ENCODE assay signal across 27 mouse cellular contexts in the genomic region with DNA sequence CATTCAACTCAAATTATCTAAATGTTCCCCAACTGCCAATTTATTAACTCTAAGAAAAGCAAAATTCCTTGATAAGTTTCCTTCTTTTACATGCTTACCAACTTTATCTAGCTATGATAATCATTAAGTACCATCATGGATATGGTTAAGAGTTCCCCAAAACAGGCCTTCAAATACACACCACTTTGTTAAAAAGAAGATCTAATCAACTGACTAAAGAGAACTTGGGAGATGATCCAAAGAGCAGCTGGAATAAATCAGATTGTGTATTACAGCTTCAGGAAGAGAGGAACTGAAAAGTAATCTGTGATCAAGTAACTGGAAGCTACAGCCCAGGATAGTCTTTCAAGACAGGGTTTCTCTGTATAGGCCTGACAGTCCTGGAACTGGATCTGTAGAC. TPM values are rescaled to one million over a fixed set of nuclear protein-coding genes. Genes with fewer than 3 reads are reported as not detected.
A peak's percentile ranks its signal among the peaks of the same experiment; 100 is the strongest.
DNase-seq lines count a peak whose midpoint lies in the region; ATAC-seq and TF ChIP-seq lines count a peak whose summit lies in the region.
"Had no signal": no experiment of that assay in that cellular context is flagged by ENCODE, and none has a peak within 500 bp of the region (broad histone marks: within the 10 kb centered on the region; RNA-seq: fewer than 3 reads in every experiment).

No protein-coding gene starts in this region.

- no peaks in the 10 kb centered on the region for H3K9me3 ChIP-seq in kidney, postnatal 0 days (replicated peaks; ENCODE audit: low read length)
- H3K9me3 ChIP-seq in lung, postnatal 0 days (ENCODE audit: low read length), result no peaks in the 10 kb centered on the region
- H3K9me3 ChIP-seq: embryonic facial prominence, embryonic 13.5 days; embryonic facial prominence, embryonic 15.5 days; forebrain, embryonic 10.5 days; forebrain, embryonic 12.5 days; G1E had no signal

- no peaks in the 10 kb centered on the region for H3K27me3 ChIP-seq in kidney, postnatal 0 days (ENCODE audit: insufficient read depth, low read length)
- H3K27me3 ChIP-seq in lung, postnatal 0 days (replicated peaks; ENCODE audit: insufficient read depth, low read length), result no peaks in the 10 kb centered on the region
- H3K27me3 ChIP-seq: CH12.LX; embryonic facial prominence, embryonic 13.5 days; embryonic facial prominence, embryonic 15.5 days; forebrain, embryonic 12.5 days had no signal

- no peaks in the 10 kb centered on the region for H3K36me3 ChIP-seq in kidney, postnatal 0 days (ENCODE audit: insufficient read depth, low read length)
- no peaks in the 10 kb centered on the region for H3K36me3 ChIP-seq in lung, postnatal 0 days (ENCODE audit: insufficient read depth, low read length)
- H3K36me3 ChIP-seq: embryonic facial prominence, embryonic 15.5 days had no signal

- H3K27ac ChIP-seq in gastrocnemius, adult 2 months, result peak overlapping the region; percentile 43
- no peak overlapping the region for H3K27ac ChIP-seq in kidney, postnatal 0 days
- no peak overlapping the region for H3K27ac ChIP-seq in lung, postnatal 0 days (ENCODE audit: low read length)
- H3K27ac ChIP-seq: embryonic facial prominence, embryonic 13.5 days; embryonic facial prominence, embryonic 15.5 days; forebrain, embryonic 10.5 days; forebrain, embryonic 12.5 days had no signal

- no peak overlapping the region for H3K4me3 ChIP-seq in gastrocnemius, adult 2 months
- no peak overlapping the region for H3K4me3 ChIP-seq in kidney, postnatal 0 days (replicated peaks; ENCODE audit: low read depth, low read length)
- no peak overlapping the region for H3K4me3 ChIP-seq in lung, postnatal 0 days (ENCODE audit: low read depth, low read length)
- H3K4me3 ChIP-seq: embryonic facial prominence, embryonic 13.5 days; embryonic facial prominence, embryonic 15.5 days; erythroblast, embryonic 14.5 days; forebrain, embryonic 10.5 days; forebrain, embryonic 12.5 days had no signal

- TF ChIP-seq CTCF in gastrocnemius, adult 2 months (IDR thresholded peaks at IDR 0.05), result no peak
- TF ChIP-seq CTCF in kidney, postnatal 0 days (IDR thresholded peaks at IDR 0.05; ENCODE audit: low read depth), result no peak
- TF ChIP-seq CTCF in lung, postnatal 0 days (IDR thresholded peaks at IDR 0.05), result no peak

- intact Hi-C loops in gastrocnemius, adult 2 months (cut with DNase I), result no loop called here

- TF ChIP-seq EP300 in lung, postnatal 0 days (IDR thresholded peaks at IDR 0.05), result no peak

- H3K4me2 ChIP-seq in kidney, postnatal 0 days (ENCODE audit: low read length), result no peak overlapping the region
- no peak overlapping the region for H3K4me2 ChIP-seq in lung, postnatal 0 days (replicated peaks; ENCODE audit: low read depth, low read length)
- H3K4me2 ChIP-seq: embryonic facial prominence, embryonic 13.5 days; embryonic facial prominence, embryonic 15.5 days; forebrain, embryonic 12.5 days had no signal

- DNase-seq in gastrocnemius, adult 2 months, result no peak
- no peak for DNase-seq in gastrocnemius, postnatal 4 days (ENCODE audit: low spot score in 2 of 2)
- DNase-seq in kidney, postnatal 0 days (ENCODE audit: low spot score), result peak; percentile 42
- no peak for DNase-seq in kidney, adult 18-20 months
- DNase-seq in lung, postnatal 0 days (ENCODE audit: low spot score), result peak; percentile 13
- DNase-seq in lung, postnatal 14 days, result no peak
- no peak for DNase-seq in cerebellum, adult 8-10 months
- DNase-seq: adrenal gland, adult 2 months; adrenal gland, postnatal 10 days; adrenal gland, postnatal 25 days; B cell, adult 2 months; cerebellum, adult 11-12 months; cerebellum, adult 2 months; cerebellum, adult 9-11 months; cerebellum, postnatal 14 days; cerebellum, postnatal 36 days; embryo, embryonic 11 days had no signal

- H3K4me1 ChIP-seq in kidney, postnatal 0 days (replicated peaks; ENCODE audit: insufficient read depth, low read length), result 0 out of 2 replicates have a peak, but pooled peaks cover 4% of the 10 kb centered on the region
- H3K4me1 ChIP-seq in lung, postnatal 0 days (ENCODE audit: insufficient read depth, low read depth, low read length), result no peaks in the 10 kb centered on the region; the same call in 1 of the 2 replicates

- H3K9ac ChIP-seq in kidney, postnatal 0 days (ENCODE audit: low read depth, low read length), result no peak overlapping the region
- H3K9ac ChIP-seq in lung, postnatal 0 days (replicated peaks; ENCODE audit: low read depth), result no peak overlapping the region
- H3K9ac ChIP-seq: embryonic facial prominence, embryonic 13.5 days; embryonic facial prominence, embryonic 15.5 days; forebrain, embryonic 12.5 days had no signal

- no peak for ATAC-seq in kidney, postnatal 0 days (replicated peaks; ENCODE audit: low FRiP score, low read depth)
- no peak for ATAC-seq in lung, postnatal 0 days
- ATAC-seq: CD4-positive, CD25-positive, alpha-beta regulatory T cell, adult 4 months; forebrain, embryonic 14.5 days; forebrain, embryonic 16.5 days had no signal

RNA-seq across cellular contexts. Expression of gene Kansl1, which starts 36.4 kb away (rescaled TPM):
- 10 to 100 TPM; 19.8 to 20.2 TPM for total RNA-seq in gastrocnemius, adult 2 months (2021)
- 10 to 100 TPM; 34.6 to 37.7 TPM for total RNA-seq in gastrocnemius, postnatal 4 days (2021)
- 17.1 and 17.5 TPM in 2 replicates for polyA plus RNA-seq in kidney, postnatal 0 days (2015; fragmentation: Nextera tagmentation; extraction: Ambion mirVana)
- polyA plus RNA-seq in lung, postnatal 0 days (2015; fragmentation: Nextera tagmentation; extraction: Ambion mirVana), result 11.0 and 12.8 TPM in 2 replicates

Comparison
In these comparisons a context has a peak if more than half of its experiments do, and no peak if none do; other contexts are left out.
1. DNase-seq: peak in kidney, postnatal 0 days (single experiment) and lung, postnatal 0 days (single experiment); none in gastrocnemius, adult 2 months (single experiment), gastrocnemius, postnatal 4 days (0 of 2), kidney, adult 18-20 months (single experiment), lung, postnatal 14 days (single experiment) and cerebellum, adult 8-10 months (single experiment).